Mouse (Mus musculus): ENCODE results near the gene Pigu. TPM values are rescaled to one million over a fixed set of nuclear protein-coding genes. Genes with fewer than 3 reads are reported as not detected.

The Pigu gene
- total and polyA plus RNA-seq, 3 experiments, result 30.1 to 59.0 TPM; not detected in 1

DNA sequence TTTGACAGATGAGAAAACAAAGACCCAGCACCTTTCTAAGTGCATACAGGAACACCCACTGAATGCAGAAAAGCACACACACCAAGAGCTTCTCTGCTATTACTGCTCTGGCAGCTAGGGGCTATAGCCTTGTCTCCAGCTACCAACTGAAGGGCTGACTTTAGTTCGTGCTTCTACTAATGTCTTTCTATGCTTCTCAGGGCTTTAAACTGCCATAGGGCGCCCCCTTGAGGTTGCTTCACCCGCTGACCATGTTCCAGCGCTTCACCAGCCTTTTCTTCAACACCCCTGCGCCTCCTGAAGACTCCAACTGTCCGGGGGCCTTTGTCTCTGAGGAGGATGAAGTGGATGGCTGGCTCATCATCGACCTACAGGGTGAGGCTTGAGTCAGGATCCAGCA is 27.9 kb upstream of the Pigu start:
- Histone ChIP-seq H3K4me1 (ENCODE audit: control insufficient read depth in 1 of 2, insufficient read depth in 2 of 2, low read length in 2 of 2) (peaks cover 0 to 7% of the 10 kb centered on the region in 2 experiments; a peak in 2 of 4 replicates), H3K36me3 (ENCODE audit: control insufficient read depth in 1 of 2, insufficient read depth in 2 of 2, low read length in 2 of 2) (peaks cover 0 to 4% of the 10 kb centered on the region in 2 experiments; a peak in 2 of 4 replicates), H3K4me3 (ENCODE audit: control insufficient read depth in 1 of 2, insufficient read depth in 1 of 2, low read depth in 2 of 2, low read length in 2 of 2) (no peak overlapping the region), H3K9me3 (replicated peaks; ENCODE audit: insufficient read depth, low read length) (no peaks in the 10 kb centered on the region), H3K27me3 (ENCODE audit: control insufficient read depth in 1 of 2, insufficient read depth in 2 of 2, low read length in 2 of 2) (no peaks in the 10 kb centered on the region), H3K79me2 (ENCODE audit: control insufficient read depth, insufficient read depth, low read length, poor library complexity) (no peaks in the 10 kb centered on the region), H3K9ac (ENCODE audit: control insufficient read depth, low read depth, low read length, poor library complexity, severe bottlenecking) (no peak overlapping the region), H3K27ac (ENCODE audit: control insufficient read depth, low read depth, low read length) (no peak overlapping the region)
- TF ChIP-seq POLR2A (IDR thresholded peaks at IDR 0.05; ENCODE audit: control insufficient read depth in 1 of 2, insufficient read depth in 1 of 2, low read depth in 1 of 2, low read length in 2 of 2, poor library complexity in 1 of 2), result no peak
- TF ChIP-seq SIN3A (IDR thresholded peaks at IDR 0.05; ENCODE audit: low read length), result peak; percentile 70
- TF ChIP-seq TCF12 (IDR thresholded peaks at IDR 0.05; ENCODE audit: low read depth, low read length), result no peak
- 0 out of 2 replicates have a peak, but pooled peaks have one; percentile 22 for TF ChIP-seq ZNF384 (IDR thresholded peaks at IDR 0.05; ENCODE audit: low read depth, low read length)
- TF ChIP-seq MXI1 (IDR thresholded peaks at IDR 0.05; ENCODE audit: low read depth, low read length), result no peak
- TF ChIP-seq ETS1 (IDR thresholded peaks at IDR 0.05; ENCODE audit: low read depth, low read length), result 0 out of 2 replicates have a peak, but pooled peaks have one; percentile 21
- peak; percentile 77 to 99 (median 89) for TF ChIP-seq CTCF (IDR thresholded peaks at IDR 0.05 in 2 of 3, conservative IDR thresholded peaks at IDR 0.05 in 1 of 3; ENCODE audit: control insufficient read depth in 1 of 3, insufficient read depth in 1 of 3, low read depth in 2 of 3, low read length in 3 of 3, poor library complexity in 1 of 3, severe bottlenecking in 1 of 3)
- TF ChIP-seq ZMIZ1 (IDR thresholded peaks at IDR 0.05; ENCODE audit: low read depth, low read length), result no peak
- TF ChIP-seq BHLHE40 (IDR thresholded peaks at IDR 0.05; ENCODE audit: borderline replicate concordance, low read depth, low read length), result no peak
- no peak for TF ChIP-seq ELF1 (IDR thresholded peaks at IDR 0.05; ENCODE audit: low read depth, low read length)
- TF ChIP-seq CHD2 (IDR thresholded peaks at IDR 0.05; ENCODE audit: low read length), result no peak
- TF ChIP-seq RAD21 (IDR thresholded peaks at IDR 0.05; ENCODE audit: low read depth, low read length), result peak; percentile 94
- TF ChIP-seq GABPA (IDR thresholded peaks at IDR 0.05; ENCODE audit: low read depth, low read length), result no peak
- TF ChIP-seq ZKSCAN1 (IDR thresholded peaks at IDR 0.05; ENCODE audit: low read depth, low read length), result no peak
- TF ChIP-seq POLR2AphosphoS5 (IDR thresholded peaks at IDR 0.05; ENCODE audit: borderline replicate concordance, low read depth, low read length), result no peak
- TF ChIP-seq MAFK (IDR thresholded peaks at IDR 0.05; ENCODE audit: borderline replicate concordance, low read depth, low read length), result no peak
- no peak for TF ChIP-seq EP300 (IDR thresholded peaks at IDR 0.05; ENCODE audit: low read depth in 1 of 2, low read length in 2 of 2)
- TF ChIP-seq E2F4 (IDR thresholded peaks at IDR 0.05; ENCODE audit: borderline replicate concordance, low read depth, low read length), result no peak
- no peak for TF ChIP-seq NELFE (IDR thresholded peaks at IDR 0.05; ENCODE audit: low read depth, low read length)
- no peak for TF ChIP-seq GATA1 (IDR thresholded peaks at IDR 0.05; ENCODE audit: low read depth, low read length)
- peak; percentile 91 for TF ChIP-seq SMC3 (IDR thresholded peaks at IDR 0.05; ENCODE audit: low read depth, low read length)
- peak; percentile 59 for TF ChIP-seq HCFC1 (IDR thresholded peaks at IDR 0.05; ENCODE audit: low read depth, low read length)
- peak; percentile 65; the same call in 1 of the 2 replicates for TF ChIP-seq MYC (IDR thresholded peaks at IDR 0.05; ENCODE audit: low read depth, low read length)
- no peak for TF ChIP-seq RCOR1 (IDR thresholded peaks at IDR 0.05; ENCODE audit: low read depth, low read length)
- no peak for TF ChIP-seq NRF1 (IDR thresholded peaks at IDR 0.05; ENCODE audit: insufficient read depth, low read depth, low read length, poor library complexity, severe bottlenecking)
- peak; percentile 78 for TF ChIP-seq ZC3H11A (IDR thresholded peaks at IDR 0.05; ENCODE audit: low read depth, low read length)
- no peak for TF ChIP-seq MEF2A (IDR thresholded peaks at IDR 0.05; ENCODE audit: extremely low read depth, insufficient replicate concordance, low read depth, low read length, poor library complexity, severe bottlenecking)
- TF ChIP-seq USF2 (IDR thresholded peaks at IDR 0.05; ENCODE audit: borderline replicate concordance in 1 of 2, insufficient read depth in 1 of 2, low read depth in 1 of 2, low read length in 2 of 2), result no peak
- no peak for TF ChIP-seq POLR2AphosphoS2 (IDR thresholded peaks at IDR 0.05; ENCODE audit: low read length)
- no peak for TF ChIP-seq JUND (IDR thresholded peaks at IDR 0.05; ENCODE audit: low read depth, low read length)
- no peak for TF ChIP-seq TBP (IDR thresholded peaks at IDR 0.05; ENCODE audit: low read depth, low read length)
- TF ChIP-seq KAT2A (conservative IDR thresholded peaks at IDR 0.05; ENCODE audit: low read depth, low read length), result no peak
- TF ChIP-seq MAZ (IDR thresholded peaks at IDR 0.05; ENCODE audit: low read depth, low read length), result peak; percentile 19; the same call in 1 of the 2 replicates
- no peak for TF ChIP-seq CHD1 (IDR thresholded peaks at IDR 0.05; ENCODE audit: low read depth, low read length)
- peak; percentile 92 for DNase-seq (ENCODE audit: low read depth, low spot score)

All from MEL (cell line).